In the genomic region with DNA sequence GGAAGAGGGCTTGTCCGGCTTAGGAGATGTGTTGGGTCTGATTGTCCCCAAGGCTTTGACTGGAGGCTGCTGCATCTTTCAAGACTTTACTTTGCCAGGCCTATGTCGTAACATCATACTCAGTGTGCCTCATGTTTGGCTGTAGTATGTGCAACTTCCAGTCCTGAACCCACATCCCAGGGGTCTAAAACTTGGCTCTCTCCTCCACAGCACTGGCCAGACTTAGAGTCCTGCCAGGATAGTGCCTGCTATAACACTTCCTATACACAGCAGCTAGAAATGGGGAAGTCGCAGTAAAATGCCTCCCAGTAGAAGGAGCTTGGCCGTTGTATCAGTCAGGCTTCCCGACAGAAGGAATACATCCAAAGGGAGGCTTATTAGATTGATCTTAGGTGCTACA, we compare ENCODE assay signal across 18 mouse cellular contexts. TPM values are rescaled to one million over a fixed set of nuclear protein-coding genes. Genes with fewer than 3 reads are reported as not detected.
DNase-seq lines count a peak whose midpoint lies in the region; ATAC-seq lines count a peak whose summit lies in the region.
"Had no signal": no experiment of that assay in that cellular context is flagged by ENCODE, and none has a peak within 500 bp of the region (broad histone marks: within the 10 kb centered on the region; RNA-seq: fewer than 3 reads in every experiment).

No protein-coding gene starts in this region.

- ATAC-seq in hematopoietic stem cell, adult 5-6 weeks (replicated peaks in 1 of 2; ENCODE audit: insufficient read depth in 1 of 2, low FRiP score in 2 of 2, low TSS enrichment in 1 of 2, low read depth in 1 of 2, poor library complexity in 2 of 2, severe bottlenecking in 2 of 2) = peak; percentile 59 to 65; a peak in 3 of 4 replicates
- ATAC-seq: forebrain, embryonic 14.5 days; hindbrain, postnatal 0 days; liver, embryonic 12.5 days; midbrain, embryonic 13.5 days had no signal

- peak; percentile 19 to 24 for DNase-seq in gastrocnemius, adult 8-10 months (ENCODE audit: low spot score in 2 of 2)
- DNase-seq in gastrocnemius, postnatal 10 days = no peak
- peak; percentile 60 for DNase-seq in MEL-GATA-1-ER (ENCODE audit: extremely low read depth, low read depth)
- peak; percentile 60 for DNase-seq in adipocyte (ENCODE audit: low spot score)
- no peak for DNase-seq in thymus, postnatal 4 days
- DNase-seq in left cerebral cortex, adult 8-10 months (ENCODE audit: low spot score in 2 of 2) = no peak
- DNase-seq: cerebellum, postnatal 14 days; kidney, adult 11 months; kidney, postnatal 10 days; lung, embryonic 14.5 days; lung, postnatal 4 days; retina, postnatal 1 day; thymus, adult 18-20 months had no signal

RNA-seq across cellular contexts. Expression of a gene that starts 21.9 kb away (rescaled TPM):
- 10 to 100 TPM; 35.0 to 44.7 (median 40.1) TPM for total RNA-seq in gastrocnemius, adult 8-10 months (2022)
- total RNA-seq in gastrocnemius, postnatal 10 days (2021) = 10 to 100 TPM; 64.8 to 76.4 TPM
- 33.6 and 35.1 TPM in 2 replicates for total RNA-seq in hematopoietic stem cell, adult 5-6 weeks (2017)
- 10 to 100 TPM; 21.3 to 27.1 (median 24.0) TPM for total RNA-seq in left cerebral cortex, adult 8-10 months (2022)

Comparison
In these comparisons a context has a peak if more than half of its experiments do, and no peak if none do; other contexts are left out.
1. DNase-seq: peak in gastrocnemius, adult 8-10 months (2 of 2), MEL-GATA-1-ER (single experiment) and adipocyte (single experiment); none in gastrocnemius, postnatal 10 days (single experiment), thymus, postnatal 4 days (single experiment) and left cerebral cortex, adult 8-10 months (0 of 2).